8 mouse cellular contexts compared by ENCODE assay signal in genomic region chr16:6349381-6349780, GRCm38 (mm10).
A peak's percentile ranks its signal among the peaks of the same experiment; 100 is the strongest.
DNase-seq lines count a peak whose midpoint lies in the region; ATAC-seq lines count a peak whose summit lies in the region.

No protein-coding gene starts in this region.

- no peak overlapping the region for H3K27ac ChIP-seq in intestine, embryonic 15.5 days
- no peak overlapping the region for H3K27ac ChIP-seq in intestine, embryonic 16.5 days (ENCODE audit: low read length)
- peak overlapping the region; percentile 80 for H3K27ac ChIP-seq in hindbrain, embryonic 16.5 days (ENCODE audit: low read depth, low read length)
- peak overlapping the region; percentile 85 for H3K27ac ChIP-seq in midbrain, embryonic 14.5 days (replicated peaks; ENCODE audit: low read depth, low read length)

- H3K9me3 ChIP-seq in intestine, embryonic 15.5 days: no peaks in the 10 kb centered on the region
- H3K9me3 ChIP-seq in intestine, embryonic 16.5 days (ENCODE audit: control insufficient read depth, low read length): no peaks in the 10 kb centered on the region
- H3K9me3 ChIP-seq in hindbrain, embryonic 16.5 days (ENCODE audit: control insufficient read depth, low read length): no peaks in the 10 kb centered on the region
- no peaks in the 10 kb centered on the region for H3K9me3 ChIP-seq in midbrain, embryonic 14.5 days (ENCODE audit: control insufficient read depth, low read length)

- peak overlapping the region; percentile 52 for H3K4me2 ChIP-seq in intestine, embryonic 15.5 days (replicated peaks)
- H3K4me2 ChIP-seq in intestine, embryonic 16.5 days (ENCODE audit: low read depth, low read length): no peak overlapping the region
- H3K4me2 ChIP-seq in hindbrain, embryonic 16.5 days (ENCODE audit: low read length): peak overlapping the region; percentile 71
- peak overlapping the region; percentile 74 for H3K4me2 ChIP-seq in midbrain, embryonic 14.5 days (ENCODE audit: low read length)

- 26% methylated on average over 16 of the region's 16 CpGs for WGBS in intestine, embryonic 15.5 days
- 29% methylated on average over 16 of the region's 16 CpGs for WGBS in intestine, embryonic 16.5 days
- 17% methylated on average over 16 of the region's 16 CpGs for WGBS in hindbrain, embryonic 16.5 days
- 18% methylated on average over 16 of the region's 16 CpGs for WGBS in midbrain, embryonic 14.5 days

- no peak overlapping the region for H3K4me3 ChIP-seq in intestine, embryonic 15.5 days (replicated peaks)
- no peak overlapping the region for H3K4me3 ChIP-seq in intestine, embryonic 16.5 days (ENCODE audit: low read length)
- H3K4me3 ChIP-seq in hindbrain, embryonic 16.5 days (ENCODE audit: low read length): peak overlapping the region; percentile 53
- H3K4me3 ChIP-seq in midbrain, embryonic 14.5 days (replicated peaks; ENCODE audit: low read depth, low read length): peak overlapping the region; percentile 44

- no peaks in the 10 kb centered on the region for H3K36me3 ChIP-seq in intestine, embryonic 15.5 days
- no peaks in the 10 kb centered on the region for H3K36me3 ChIP-seq in intestine, embryonic 16.5 days (ENCODE audit: control insufficient read depth, insufficient read depth, low read length)
- H3K36me3 ChIP-seq in hindbrain, embryonic 16.5 days (ENCODE audit: control insufficient read depth, insufficient read depth, low read length): no peaks in the 10 kb centered on the region
- no peaks in the 10 kb centered on the region for H3K36me3 ChIP-seq in midbrain, embryonic 14.5 days (ENCODE audit: control insufficient read depth, insufficient read depth, low read length)

- no peak for ATAC-seq in intestine, embryonic 15.5 days
- ATAC-seq in intestine, embryonic 16.5 days: no peak
- peak; percentile 32 for ATAC-seq in hindbrain, embryonic 16.5 days
- peak; percentile 18; the same call in 1 of the 2 replicates for ATAC-seq in midbrain, embryonic 14.5 days (ENCODE audit: low FRiP score, low TSS enrichment)

- H3K4me1 ChIP-seq in intestine, embryonic 15.5 days (replicated peaks): no peaks in the 10 kb centered on the region
- no peaks in the 10 kb centered on the region; the same call in 1 of the 2 replicates for H3K4me1 ChIP-seq in intestine, embryonic 16.5 days (ENCODE audit: control insufficient read depth, insufficient read depth, low read length)
- H3K4me1 ChIP-seq in hindbrain, embryonic 16.5 days (ENCODE audit: control insufficient read depth, insufficient read depth, low read depth, low read length): peaks cover 8% of the 10 kb centered on the region
- H3K4me1 ChIP-seq in midbrain, embryonic 14.5 days (ENCODE audit: control insufficient read depth, insufficient read depth, low read length): peaks cover 15% of the 10 kb centered on the region

- H3K27me3 ChIP-seq in intestine, embryonic 15.5 days (replicated peaks): peaks cover 27% of the 10 kb centered on the region
- H3K27me3 ChIP-seq in intestine, embryonic 16.5 days (replicated peaks; ENCODE audit: control insufficient read depth, insufficient read depth, low read length): peaks cover 26% of the 10 kb centered on the region
- H3K27me3 ChIP-seq in hindbrain, embryonic 16.5 days (replicated peaks; ENCODE audit: control insufficient read depth, insufficient read depth, low read length): no peaks in the 10 kb centered on the region
- peaks cover 8% of the 10 kb centered on the region for H3K27me3 ChIP-seq in midbrain, embryonic 14.5 days (ENCODE audit: control insufficient read depth, insufficient read depth, low read length)

- DNase-seq in cerebellum, postnatal 25 days: peak; percentile 78 to 79
- DNase-seq in midbrain, embryonic 14.5 days: peak; percentile 60
- DNase-seq in ovary, postnatal 10 days (ENCODE audit: low spot score): no peak
- DNase-seq in urinary bladder, adult 18-20 months (ENCODE audit: low spot score in 2 of 2): no peak
- DNase-seq in kidney, postnatal 25 days: no peak

- H3K9ac ChIP-seq in intestine, embryonic 15.5 days: no peak overlapping the region
- H3K9ac ChIP-seq in intestine, embryonic 16.5 days (ENCODE audit: low read depth, low read length): no peak overlapping the region
- peak overlapping the region; percentile 72 for H3K9ac ChIP-seq in hindbrain, embryonic 16.5 days (ENCODE audit: low read depth, low read length)
- peak overlapping the region; percentile 50 for H3K9ac ChIP-seq in midbrain, embryonic 14.5 days (replicated peaks; ENCODE audit: low read length)

Comparison
In these comparisons a context has a peak if more than half of its experiments do, and no peak if none do; other contexts are left out.
1. ATAC-seq: peak in hindbrain, embryonic 16.5 days (single experiment) and midbrain, embryonic 14.5 days (single experiment); none in intestine, embryonic 15.5 days (single experiment) and intestine, embryonic 16.5 days (single experiment).
2. H3K27ac ChIP-seq: peak in hindbrain, embryonic 16.5 days (single experiment) and midbrain, embryonic 14.5 days (single experiment); none in intestine, embryonic 15.5 days (single experiment) and intestine, embryonic 16.5 days (single experiment).
3. H3K4me3 ChIP-seq: peak in hindbrain, embryonic 16.5 days (single experiment) and midbrain, embryonic 14.5 days (single experiment); none in intestine, embryonic 15.5 days (single experiment) and intestine, embryonic 16.5 days (single experiment).
4. H3K9ac ChIP-seq: peak in hindbrain, embryonic 16.5 days (single experiment) and midbrain, embryonic 14.5 days (single experiment); none in intestine, embryonic 15.5 days (single experiment) and intestine, embryonic 16.5 days (single experiment).
5. DNase-seq: peak in cerebellum, postnatal 25 days (2 of 2) and midbrain, embryonic 14.5 days (single experiment); none in ovary, postnatal 10 days (single experiment), urinary bladder, adult 18-20 months (0 of 2) and kidney, postnatal 25 days (0 of 2).